Comparison of ENCODE assay signal across 7 mouse cellular contexts in genomic region chr19:53773937-53774640, GRCm38 (mm10).
DNase-seq lines count a peak whose midpoint lies in the region; ATAC-seq and TF ChIP-seq lines count a peak whose summit lies in the region.

No protein-coding gene starts in this region.

- peak; percentile 49 for ATAC-seq in intestine, postnatal 0 days

- H3K36me3 ChIP-seq in embryonic facial prominence, embryonic 10.5 days (replicated peaks), result no peaks in the 10 kb centered on the region
- H3K36me3 ChIP-seq in intestine, postnatal 0 days (ENCODE audit: control insufficient read depth, insufficient read depth), result no peaks in the 10 kb centered on the region
- H3K36me3 ChIP-seq in thymus, adult 2 months (ENCODE audit: control insufficient read depth, insufficient read depth, low read length), result no peaks in the 10 kb centered on the region

- H3K9me3 ChIP-seq in embryonic facial prominence, embryonic 10.5 days, result no peaks in the 10 kb centered on the region
- no peaks in the 10 kb centered on the region for H3K9me3 ChIP-seq in intestine, postnatal 0 days (ENCODE audit: control insufficient read depth)

- DNase-seq in adrenal gland, adult 8-10 months, result peak; percentile 28
- DNase-seq in embryonic facial prominence, embryonic 10.5 days (ENCODE audit: low spot score), result peak; percentile 25
- DNase-seq in heart, adult 18-20 months, result peak; percentile 89 to 92
- peak; percentile 28 for DNase-seq in lung, postnatal 10 days
- peak; percentile 45 for DNase-seq in thymus, adult 2 months
- no peak for DNase-seq in right cerebral cortex, postnatal 14 days

- no peak for TF ChIP-seq POLR2A in thymus, adult 2 months (IDR thresholded peaks at IDR 0.05; ENCODE audit: control insufficient read depth, extremely low read depth, insufficient read depth, low read length, poor library complexity)

- 53% methylated on average over 11 of the region's 11 CpGs for WGBS in embryonic facial prominence, embryonic 10.5 days
- WGBS in intestine, postnatal 0 days, result 42% methylated on average over 11 of the region's 11 CpGs
- 12% methylated on average over 11 of the region's 11 CpGs for WGBS in thymus, adult 2 months

- no peak overlapping the region for H3K4me2 ChIP-seq in intestine, postnatal 0 days (replicated peaks; ENCODE audit: low read depth)

- no peak overlapping the region for H3K4me3 ChIP-seq in embryonic facial prominence, embryonic 10.5 days
- no peak overlapping the region for H3K4me3 ChIP-seq in intestine, postnatal 0 days (ENCODE audit: low read depth, low read length)
- no peak overlapping the region for H3K4me3 ChIP-seq in thymus, adult 2 months (ENCODE audit: control insufficient read depth, insufficient read depth, low read length)

- no peak overlapping the region for H3K9ac ChIP-seq in intestine, postnatal 0 days (ENCODE audit: low read depth, low read length)

- H3K27ac ChIP-seq in embryonic facial prominence, embryonic 10.5 days (replicated peaks), result peak overlapping the region; percentile 55; the same call in 1 of the 2 replicates
- no peak overlapping the region for H3K27ac ChIP-seq in intestine, postnatal 0 days (ENCODE audit: low read depth, low read length)
- H3K27ac ChIP-seq in thymus, adult 2 months (ENCODE audit: control insufficient read depth, insufficient read depth, low read length), result peak overlapping the region; percentile 13; the same call in 1 of the 2 replicates

- peaks cover 15% of the 10 kb centered on the region for H3K4me1 ChIP-seq in embryonic facial prominence, embryonic 10.5 days
- no peaks in the 10 kb centered on the region for H3K4me1 ChIP-seq in intestine, postnatal 0 days (replicated peaks; ENCODE audit: control insufficient read depth, insufficient read depth, low read length)
- peaks cover 12% of the 10 kb centered on the region for H3K4me1 ChIP-seq in thymus, adult 2 months (replicated peaks; ENCODE audit: control insufficient read depth, insufficient read depth, low read length)

- peaks cover 18% of the 10 kb centered on the region for H3K27me3 ChIP-seq in embryonic facial prominence, embryonic 10.5 days (replicated peaks; ENCODE audit: low read depth, poor library complexity, severe bottlenecking)
- H3K27me3 ChIP-seq in intestine, postnatal 0 days (replicated peaks; ENCODE audit: control insufficient read depth, insufficient read depth, low read length), result no peaks in the 10 kb centered on the region
- H3K27me3 ChIP-seq in thymus, adult 2 months (ENCODE audit: control insufficient read depth, insufficient read depth, low read length), result no peaks in the 10 kb centered on the region

- no peak for TF ChIP-seq CTCF in intestine, postnatal 0 days (IDR thresholded peaks at IDR 0.05; ENCODE audit: low read depth)
- no peak for TF ChIP-seq CTCF in thymus, adult 2 months (IDR thresholded peaks at IDR 0.05; ENCODE audit: borderline replicate concordance, control insufficient read depth, extremely low read depth, insufficient read depth, low read length, poor library complexity)
